Mouse (Mus musculus) A20 (cell line): ENCODE data around the gene Nrip3.

Source experiments
- DNase-seq: peaks from one replicate; pipeline ENCODE4 v3.0.0-alpha.2; 2011; ENCODE audit warnings: low read depth, low spot score

Gene Nrip3

DNA sequence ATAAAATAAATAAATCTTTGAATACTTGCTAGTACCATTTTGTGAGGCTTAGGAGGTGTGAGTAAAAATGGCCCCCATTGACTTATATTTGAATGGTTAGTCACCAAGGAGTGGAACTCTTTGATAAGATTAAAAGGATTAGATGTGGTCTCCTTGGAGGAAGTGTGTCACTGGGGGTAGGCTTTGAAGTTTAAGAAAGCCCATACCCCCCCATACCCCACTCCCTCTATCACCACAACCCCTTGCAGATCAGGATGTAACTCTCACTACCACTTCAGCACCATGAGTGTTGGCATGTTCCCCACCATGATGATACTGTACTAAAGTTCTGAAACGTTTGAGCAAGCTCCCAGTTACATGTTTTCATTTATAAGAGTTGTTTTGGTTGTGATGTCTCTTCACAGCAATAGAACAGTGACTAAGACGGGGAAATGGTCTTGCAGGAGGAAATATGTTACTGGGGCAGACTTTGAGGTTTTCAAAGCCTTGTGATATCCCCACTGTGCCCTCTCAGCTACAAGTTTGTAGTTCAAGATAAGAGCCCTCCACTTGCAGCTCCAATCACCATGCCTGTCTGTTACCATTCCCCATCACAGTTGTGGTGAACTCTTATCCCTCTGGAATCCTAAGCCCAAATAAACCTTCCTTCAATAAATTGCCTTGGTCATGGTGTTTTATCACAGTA is 13.0 kb downstream of the Nrip3 start:
- DNase-seq = no peak

DNA sequence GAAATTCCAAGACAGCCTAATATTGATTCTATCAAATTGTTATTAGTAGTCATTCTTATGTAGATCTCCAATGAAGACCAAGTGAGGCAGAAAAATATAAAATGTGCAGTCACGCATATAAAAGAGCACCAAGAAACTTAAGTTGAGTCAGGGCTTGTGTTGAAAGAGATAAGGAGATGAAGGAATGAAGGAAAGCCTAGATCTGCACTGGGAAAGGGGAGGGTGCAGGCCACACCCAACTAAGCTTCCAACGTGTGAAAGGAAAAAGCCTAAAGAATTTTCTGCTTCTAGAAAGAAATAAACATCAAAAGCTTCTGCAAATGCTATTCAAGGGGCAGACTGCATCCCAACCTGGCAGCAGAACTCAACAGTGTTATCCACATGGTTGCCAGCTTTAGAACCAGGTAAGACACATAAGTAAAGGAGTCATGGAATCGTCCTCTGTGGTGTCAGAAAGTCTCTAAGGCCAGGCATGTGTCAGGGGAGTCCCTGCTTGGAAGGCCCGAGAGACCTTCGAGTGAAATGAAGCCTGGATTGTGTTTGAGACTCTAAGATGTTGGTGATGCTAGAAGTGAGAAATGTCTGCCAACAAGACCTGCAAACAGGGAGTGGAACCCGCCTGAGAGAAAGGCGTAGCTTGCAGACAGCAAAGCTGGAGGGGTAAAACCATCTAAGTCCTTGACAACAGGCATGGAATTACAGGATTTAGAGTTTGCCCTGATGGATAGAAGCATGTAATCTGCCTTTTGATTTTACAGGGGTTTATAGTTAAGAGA is 14.1 kb downstream of the Nrip3 start:
- no peak for DNase-seq

DNA sequence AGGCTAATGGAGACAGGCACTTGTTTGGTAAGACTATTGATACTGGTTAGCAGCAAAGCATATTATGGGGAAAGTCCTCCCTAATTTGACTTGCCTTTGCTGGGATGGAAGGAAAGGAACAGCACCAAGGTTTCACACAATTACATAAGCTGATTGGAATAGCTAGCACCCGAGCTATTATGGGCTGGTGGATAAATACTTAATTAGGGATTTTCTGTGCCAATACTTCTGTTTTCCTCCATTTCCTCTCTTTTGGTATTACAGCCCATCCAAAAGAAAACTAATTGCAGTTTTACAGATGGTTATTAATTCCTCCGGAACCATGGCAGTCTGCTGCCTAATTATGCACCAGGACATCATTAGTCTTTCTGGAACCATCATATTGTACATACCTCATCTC is 17.8 kb downstream of the Nrip3 start:
- no peak for DNase-seq

DNA sequence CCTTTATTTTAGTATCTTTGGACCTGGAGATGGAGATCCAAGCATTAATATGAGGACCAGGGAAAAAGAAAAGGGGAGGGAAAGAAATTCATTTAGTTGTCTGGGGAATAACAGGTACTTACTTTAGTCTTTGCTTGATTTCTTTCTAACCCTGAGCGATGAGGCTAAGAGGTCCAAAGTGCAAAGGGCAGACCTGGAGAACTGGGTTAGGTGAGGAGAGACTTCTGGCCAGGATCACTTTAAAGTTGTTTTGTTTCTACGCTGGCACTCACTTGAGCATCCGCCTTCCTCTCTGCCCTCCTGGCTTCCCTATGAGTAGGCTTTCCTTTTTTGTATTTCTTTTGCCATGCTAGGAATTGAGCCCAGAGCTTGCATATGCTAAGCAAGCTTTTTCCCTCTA is 25.5 kb downstream of the Nrip3 start:
- no peak for DNase-seq

DNA sequence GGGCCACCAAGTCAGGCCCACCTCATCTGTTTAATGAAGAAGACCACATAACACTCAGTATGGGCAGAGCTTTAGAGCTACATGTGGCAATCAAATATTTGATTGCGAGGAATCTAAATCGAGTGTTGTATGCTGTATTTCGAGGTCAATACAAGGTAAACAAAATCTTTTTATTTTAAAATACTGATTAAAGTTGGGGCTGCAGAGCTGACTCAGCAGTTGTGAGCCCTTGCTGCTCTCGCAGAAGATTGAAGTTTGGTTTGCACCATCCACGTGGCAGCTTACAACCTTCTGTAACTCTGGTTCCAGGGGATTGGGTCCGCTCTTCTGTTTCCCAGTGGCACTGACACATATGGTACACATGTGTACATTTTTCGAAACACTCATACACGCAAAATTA is 27.8 kb downstream of the Nrip3 start:
- no peak for DNase-seq

DNA sequence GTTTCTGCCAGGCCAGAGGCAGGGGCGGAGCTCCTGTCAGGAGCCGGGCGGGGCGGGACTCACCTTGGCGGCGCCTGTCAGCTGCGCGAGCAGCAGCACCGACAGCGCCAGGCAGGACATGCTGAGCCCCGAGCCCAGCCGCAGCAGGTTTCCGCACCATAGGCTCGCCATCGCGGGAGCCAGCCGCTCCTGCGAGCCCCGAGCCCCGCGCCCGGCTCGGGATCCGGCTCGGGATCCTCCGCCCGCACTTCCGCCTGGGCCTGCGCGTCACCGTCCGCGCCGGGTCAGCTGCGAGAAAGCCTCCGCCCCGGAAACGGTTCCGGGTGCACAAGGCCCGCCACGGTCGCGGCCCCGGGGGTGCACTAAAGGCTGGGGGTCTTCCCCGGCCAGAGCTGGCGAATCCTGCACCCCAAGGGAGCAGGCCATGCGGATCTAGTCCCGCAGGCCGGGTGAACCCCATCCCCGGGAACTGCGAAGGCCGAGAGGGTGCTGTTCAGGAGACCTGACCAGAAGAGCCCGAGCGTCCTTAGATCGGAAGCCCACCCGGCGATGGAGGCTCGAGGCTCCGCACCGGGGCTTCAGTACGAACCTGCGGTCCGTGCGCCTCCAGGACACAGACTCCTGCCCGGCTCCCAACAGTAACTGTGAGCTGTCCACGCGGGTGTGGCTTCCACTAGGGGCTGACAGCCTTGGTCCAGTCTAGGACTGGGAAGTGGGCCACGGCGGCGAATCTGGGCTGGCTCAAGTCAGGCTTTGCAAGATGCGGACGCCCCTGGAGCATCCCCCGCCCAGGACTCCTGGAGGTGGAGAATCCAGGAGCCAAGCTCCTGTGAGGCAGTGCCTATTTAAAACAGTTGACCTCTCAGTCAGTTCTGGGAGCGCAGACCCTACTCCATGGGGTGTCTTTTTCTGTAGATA is 29.6 kb downstream of the Nrip3 start, which contains the start of gene Tmem9b:
Gene Tmem9b, minus strand, starts transcription at position 868 of the 918 bp plus-strand sequence.
- DNase-seq = peak; percentile 89

DNA sequence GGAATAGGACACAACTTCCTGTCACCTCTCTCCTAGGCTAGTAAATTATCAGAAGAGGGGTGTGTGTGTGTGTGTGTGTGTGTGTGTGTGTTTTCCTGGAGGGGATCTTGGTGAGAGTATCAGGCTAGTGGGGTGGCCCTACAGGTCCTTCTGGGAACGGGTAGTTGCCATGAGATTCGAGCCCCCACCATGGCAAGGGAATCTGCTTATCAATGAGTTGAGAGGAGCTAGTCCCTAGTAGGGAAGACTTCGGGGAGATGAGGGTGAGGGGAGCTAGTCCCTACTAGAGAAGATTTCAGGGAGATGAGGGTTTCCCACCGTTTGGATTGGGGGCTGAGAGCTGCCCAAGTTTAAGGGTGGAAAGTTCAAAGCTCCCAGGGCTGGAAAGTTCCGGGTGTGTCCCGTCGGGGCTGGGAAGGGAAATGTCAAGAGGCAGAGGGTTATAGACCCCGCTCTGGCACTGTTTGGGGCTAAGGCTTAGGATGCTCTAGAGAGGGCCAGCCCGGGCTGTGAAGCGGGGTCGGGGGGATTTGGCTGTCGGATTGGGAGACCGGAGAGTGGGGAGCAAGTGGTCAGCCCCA is 30.3 kb downstream of the Nrip3 start:
- DNase-seq = no peak

DNA sequence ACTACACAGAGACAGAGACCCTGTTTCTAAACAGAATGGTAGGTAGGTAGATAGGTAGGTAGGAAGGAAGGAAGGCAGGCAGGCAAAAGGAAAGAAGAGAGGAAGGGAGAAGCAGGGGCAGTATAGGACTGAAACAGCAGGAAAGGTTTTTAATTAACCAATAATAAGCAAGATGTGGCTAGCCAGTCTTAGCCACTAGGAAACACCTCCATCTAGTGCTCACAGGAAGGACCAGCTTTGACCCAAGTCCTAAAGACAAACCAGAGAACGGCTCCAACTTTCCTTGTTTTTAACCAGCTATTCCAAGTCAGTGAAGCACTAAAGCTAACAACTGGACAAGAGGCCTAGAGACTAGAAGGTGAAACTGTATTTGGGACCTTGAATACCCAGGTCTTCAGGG is 34.1 kb downstream of the Nrip3 start:
- DNase-seq = no peak

DNA sequence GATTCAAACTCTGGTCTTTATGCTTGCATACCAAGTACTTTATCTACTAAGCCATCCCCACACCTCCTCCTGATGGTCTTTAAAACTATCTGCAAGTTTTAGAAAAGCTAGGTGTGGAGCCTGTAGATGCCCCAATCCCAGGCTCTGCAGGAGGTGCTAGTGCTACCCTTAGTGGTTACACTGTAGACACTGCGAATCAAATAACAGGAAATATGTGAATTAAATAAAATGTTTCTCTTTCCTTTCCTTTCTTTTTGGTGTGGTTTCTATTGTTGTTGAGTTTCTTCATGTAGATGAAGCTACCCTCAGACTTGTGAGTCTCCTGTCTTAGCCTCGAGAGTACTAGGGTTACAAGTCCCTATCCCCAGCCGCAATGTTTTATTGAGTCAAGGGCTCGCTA is 40.1 kb downstream of the Nrip3 start:
- no peak for DNase-seq

DNA sequence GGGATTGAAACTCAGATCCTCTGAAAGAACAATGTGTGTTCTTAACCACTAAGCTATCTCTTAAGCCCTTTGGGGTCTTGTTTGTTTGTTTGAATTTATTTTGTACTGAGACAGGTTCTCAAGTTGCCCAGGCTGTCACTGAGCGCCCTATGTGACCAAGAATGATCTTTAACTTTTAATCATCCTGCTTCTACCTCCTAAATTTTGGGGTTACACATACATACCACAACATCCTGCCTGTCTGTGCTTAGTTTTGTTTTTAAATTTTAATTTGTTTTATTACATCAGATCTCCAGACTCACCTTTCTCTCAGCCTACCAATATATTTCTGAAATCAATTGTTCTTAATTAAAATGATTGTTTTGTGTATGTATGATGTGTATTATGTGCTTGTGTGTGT is 40.8 kb downstream of the Nrip3 start:
- DNase-seq = no peak

DNA sequence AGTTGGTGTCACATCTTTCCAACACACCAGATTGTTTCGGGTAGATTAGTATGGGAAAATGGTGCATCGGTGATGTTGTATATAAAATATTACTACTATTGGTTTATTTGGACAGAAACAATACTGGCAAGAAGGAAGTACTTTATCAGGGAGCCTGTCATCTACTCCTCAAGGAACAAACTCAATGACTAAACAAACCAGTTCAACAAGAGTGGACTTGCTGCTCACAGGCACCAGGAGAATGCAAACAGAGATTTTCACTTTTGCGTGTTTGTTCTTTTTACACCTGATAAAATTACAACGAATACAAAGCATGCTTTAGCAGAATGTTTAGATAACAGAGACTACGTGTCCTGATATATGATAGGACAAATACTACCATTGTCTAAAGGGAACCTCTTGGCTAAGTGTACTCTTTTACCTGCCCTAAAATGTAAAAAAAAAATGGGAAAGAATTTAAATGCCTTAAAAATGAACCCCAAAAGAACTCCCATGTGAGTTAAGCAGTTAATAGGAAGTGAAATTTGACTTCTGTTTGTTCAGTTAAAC is 41.9 kb downstream of the Nrip3 start:
- DNase-seq = no peak

DNA sequence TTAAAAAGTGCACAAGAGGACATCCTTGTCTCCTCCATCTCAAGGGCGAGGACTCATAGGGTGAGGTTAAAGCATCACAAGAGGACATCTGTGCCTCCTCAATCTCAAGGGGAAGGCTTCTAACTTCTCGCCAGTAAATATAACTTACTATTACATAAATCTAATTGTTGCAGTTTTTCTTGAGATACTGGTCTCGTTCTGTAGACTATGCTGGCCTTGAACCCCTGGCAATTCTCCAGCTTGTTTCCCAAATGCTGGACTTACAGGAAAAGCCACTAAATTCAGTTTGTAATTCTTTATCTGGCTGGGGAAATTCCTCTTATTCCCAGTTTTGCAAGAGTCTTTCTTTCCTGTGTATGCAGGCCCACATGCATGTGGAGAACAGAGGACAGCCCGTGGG is 47.0 kb downstream of the Nrip3 start:
- DNase-seq = no peak

DNA sequence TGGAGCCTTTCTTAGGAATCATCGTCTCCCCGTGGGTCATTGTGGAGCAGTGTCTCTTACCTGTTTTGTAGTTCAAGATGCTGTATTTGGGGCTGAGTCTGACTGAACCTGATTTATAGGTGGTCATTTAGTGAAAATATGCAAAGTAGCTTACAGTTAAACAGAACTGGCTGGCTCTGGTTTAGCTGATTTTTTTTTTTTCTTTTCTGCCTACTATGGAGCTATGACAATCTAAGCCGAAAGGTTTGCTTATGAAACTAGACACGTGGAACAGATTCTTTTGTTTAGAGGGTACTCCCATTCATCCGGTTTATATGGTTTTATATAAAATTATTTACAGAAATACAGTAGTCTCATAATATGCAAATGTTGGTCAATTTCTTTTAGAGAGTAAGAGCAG is 50.2 kb downstream of the Nrip3 start, which contains the start of gene Ascl3:
Gene Ascl3, minus strand, starts transcription at position 101 of the 400 bp plus-strand sequence.
- no peak for DNase-seq

DNA sequence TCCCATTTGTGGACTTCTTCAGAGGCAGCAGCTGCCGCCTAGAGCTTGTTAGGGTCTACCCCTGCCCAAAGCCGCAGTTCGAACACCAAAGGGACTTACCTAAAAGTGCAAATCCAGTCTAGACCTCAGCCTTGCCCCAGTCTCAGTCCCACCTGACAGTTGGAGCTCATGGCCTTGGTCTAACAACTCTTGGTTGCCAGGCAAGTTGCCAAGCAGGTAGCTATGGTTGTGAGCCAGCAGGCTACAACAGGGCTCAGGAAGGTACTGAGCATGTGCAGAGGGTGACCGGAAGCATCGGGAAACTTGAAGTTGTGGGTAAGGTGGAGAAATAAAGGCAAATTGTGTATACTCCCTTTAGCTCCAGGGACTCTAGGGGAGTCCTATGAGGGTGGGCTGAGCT is 58.1 kb downstream of the Nrip3 start, which contains the start of gene BC051019:
Gene BC051019, minus strand, starts transcription at position 154 of the 400 bp plus-strand sequence.
- DNase-seq = no peak

DNA sequence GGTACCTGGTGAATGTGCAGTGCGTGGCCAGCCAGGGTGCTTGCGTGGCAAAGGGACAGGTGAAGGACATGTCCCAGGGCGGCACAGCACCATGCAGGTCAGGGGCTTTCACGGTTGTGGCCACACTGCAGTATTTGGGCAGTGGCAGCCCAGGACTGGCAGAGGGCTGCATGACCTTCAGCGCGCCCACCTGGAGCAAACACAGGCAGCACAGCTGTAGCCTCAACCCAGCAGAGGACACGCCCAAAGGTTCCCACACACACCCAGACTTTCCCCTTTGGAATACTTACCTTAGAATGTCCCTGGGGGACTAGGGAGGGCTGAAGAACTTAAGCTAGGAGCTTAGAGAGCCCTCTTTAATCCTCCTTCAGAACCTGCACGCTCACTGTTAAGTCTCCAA is 58.7 kb downstream of the Nrip3 start:
- DNase-seq = no peak

DNA sequence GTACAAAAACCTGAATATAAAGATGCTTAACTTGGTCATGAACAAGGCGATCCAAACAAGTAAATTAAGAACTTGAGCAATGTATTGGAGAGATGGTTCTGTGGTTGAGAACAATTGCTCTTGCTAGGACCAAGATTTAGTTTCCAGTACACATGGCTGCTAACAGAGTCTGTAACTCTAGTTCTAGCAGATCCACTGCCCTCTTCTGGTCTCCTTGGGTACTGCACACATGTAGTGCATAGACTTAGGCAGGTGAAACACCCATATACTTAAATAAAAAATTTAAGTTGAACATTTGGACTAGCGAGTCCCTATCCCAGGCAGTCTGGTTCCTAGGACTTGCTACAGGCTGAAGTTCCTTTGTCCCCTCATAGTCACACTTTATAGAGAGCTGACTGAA is 59.2 kb downstream of the Nrip3 start:
- DNase-seq = peak; percentile 35

DNA sequence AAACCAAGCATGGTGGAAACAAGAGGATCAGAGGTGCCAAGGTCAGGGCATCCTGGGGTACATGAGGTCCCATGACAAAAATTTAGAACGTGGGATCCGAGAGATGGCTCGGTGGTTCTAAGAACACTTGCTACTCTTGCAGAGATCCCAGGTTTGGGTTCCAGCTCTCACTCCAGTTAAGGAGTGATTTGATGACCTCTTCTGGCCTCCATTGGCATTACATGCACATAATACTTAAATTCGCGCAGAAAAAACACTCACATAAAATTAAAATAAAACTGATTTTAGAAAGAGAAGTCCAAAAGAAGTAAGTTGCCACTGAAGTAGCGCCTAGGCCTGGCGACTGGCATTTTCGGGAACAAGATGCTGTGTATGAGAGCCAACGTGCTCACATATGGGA is 62.5 kb downstream of the Nrip3 start:
- peak; percentile 46 for DNase-seq

DNA sequence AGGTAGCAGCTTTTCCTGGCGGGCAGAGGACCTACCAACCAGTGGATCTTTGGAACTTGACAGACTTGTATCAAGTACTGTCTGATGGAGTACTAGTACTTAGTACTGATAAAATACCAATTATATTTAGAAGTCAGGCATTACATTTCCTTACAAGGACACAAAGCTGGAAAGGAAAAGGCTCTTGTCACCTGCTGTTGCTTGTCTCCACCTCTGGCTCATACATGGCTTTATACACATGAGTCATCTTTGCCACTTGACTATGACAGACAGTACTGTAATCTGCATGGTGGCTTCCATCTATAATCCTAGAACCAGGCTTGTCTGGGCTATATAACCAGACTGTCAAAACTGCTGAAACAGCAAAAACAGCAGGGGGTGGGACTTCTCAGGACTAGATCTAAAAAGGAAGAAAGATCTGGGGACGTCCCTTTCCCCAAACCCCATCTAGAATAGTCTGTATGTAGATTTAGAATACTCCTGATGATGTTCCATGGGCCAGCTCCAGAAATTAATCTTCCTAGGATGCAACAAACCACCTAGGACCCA is 68.3 kb downstream of the Nrip3 start:
- DNase-seq = no peak

DNA sequence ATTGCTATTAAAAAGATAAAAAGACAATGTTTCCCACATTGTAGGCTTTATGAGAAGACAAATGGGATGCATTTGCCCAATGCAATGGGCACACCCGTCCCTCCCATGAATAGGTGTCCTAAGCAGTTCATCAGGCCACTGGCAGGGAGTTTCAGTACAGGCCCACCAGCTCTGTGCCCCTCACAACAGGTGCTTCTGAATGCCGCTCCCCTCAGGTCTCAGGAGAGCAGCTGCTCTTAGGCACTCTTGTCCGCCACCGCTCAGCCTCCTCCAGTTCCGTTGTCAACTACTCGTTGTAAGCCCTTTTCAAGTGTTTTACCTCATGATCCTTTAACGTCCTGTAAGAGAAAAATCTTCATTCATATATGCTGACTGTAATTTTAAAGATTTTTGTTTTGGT is 69.6 kb downstream of the Nrip3 start:
- no peak for DNase-seq

DNA sequence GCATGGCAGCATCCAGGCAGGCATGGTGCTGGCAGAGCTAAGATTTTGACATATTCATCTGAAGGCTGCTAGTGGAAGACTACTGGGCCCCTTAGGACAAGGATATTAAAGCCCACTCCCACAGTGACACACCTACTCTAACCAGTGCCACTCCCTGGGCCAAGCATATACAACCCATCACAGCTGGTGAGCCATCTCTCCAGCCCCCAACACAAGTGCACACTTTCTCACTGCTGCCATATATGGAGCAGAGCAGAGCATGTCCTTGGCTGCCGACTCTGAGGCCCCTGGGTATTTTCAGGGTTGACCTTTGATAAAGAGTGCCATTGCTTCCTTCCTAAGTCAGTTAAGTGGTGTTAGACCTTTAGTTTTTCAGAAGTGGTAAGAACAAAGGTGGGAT is 71.8 kb downstream of the Nrip3 start:
- no peak for DNase-seq

DNA sequence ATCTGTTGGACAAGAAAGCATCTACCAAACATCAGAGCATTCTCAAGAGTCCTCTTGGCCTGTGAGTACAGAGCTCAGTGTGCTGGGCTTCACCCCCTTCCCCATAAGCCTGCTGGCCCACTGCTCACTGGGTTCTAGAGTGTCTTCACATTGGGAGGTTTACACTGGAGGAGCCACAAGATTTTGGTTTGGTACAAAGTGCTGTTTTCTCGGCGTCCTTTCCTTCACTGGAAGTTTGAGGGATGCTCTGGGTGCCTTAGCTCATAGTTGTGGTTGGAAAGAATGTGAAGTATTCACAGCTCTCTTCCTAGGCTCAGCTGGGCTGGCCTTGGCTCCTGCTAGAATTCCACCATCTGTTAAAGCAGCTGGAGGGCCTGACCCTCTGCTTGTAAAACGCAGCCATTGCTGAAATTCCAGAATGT is 72.9 kb downstream of the Nrip3 start:
- DNase-seq = no peak
